Mouse (Mus musculus): ENCODE data around the gene Lypd5.
"Not testable (repeated sequence)": the region's sequence is repeated elsewhere in the genome, so short reads cannot be mapped to it uniquely, and the experiment has no call there.

- not testable (repeated sequence) for TF ChIP-seq CTCF (conservative IDR thresholded peaks at IDR 0.05; ENCODE audit: low read length); NANOG (IDR thresholded peaks at IDR 0.05; ENCODE audit: borderline replicate concordance, low read length); POU5F1 (IDR thresholded peaks at IDR 0.05; ENCODE audit: borderline replicate concordance, low read length)
These were observed 51.5 kb downstream of the Lypd5 start for GRCm38 (mm10) chr7:24400489-24400888.
